Mouse (Mus musculus): ENCODE results near the gene Clcnkb. TPM values are rescaled to one million over a fixed set of nuclear protein-coding genes. Genes with fewer than 3 reads are reported as not detected.

The Clcnkb gene
- polyA plus RNA-seq, 1 experiment from 2014 or later: not detected

- Histone ChIP-seq H3K4me2 (replicated peaks; ENCODE audit: low read depth) (no peak overlapping the region), H3K9ac (ENCODE audit: low read length) (no peak overlapping the region), H3K4me1 (replicated peaks; ENCODE audit: control insufficient read depth, insufficient read depth) (no peaks in the 10 kb centered on the region), H3K27me3 (ENCODE audit: control insufficient read depth, insufficient read depth, low read length) (no peaks in the 10 kb centered on the region), H3K4me3 (ENCODE audit: low read depth, low read length) (no peak overlapping the region), H3K27ac (replicated peaks) (no peak overlapping the region), H3K36me3 (ENCODE audit: control insufficient read depth, insufficient read depth, low read length) (no peaks in the 10 kb centered on the region), H3K9me3 (ENCODE audit: control insufficient read depth, low read length) (no peaks in the 10 kb centered on the region)
- WGBS: 52% methylated on average over 7 of the region's 7 CpGs
- ATAC-seq (ENCODE audit: low FRiP score, low TSS enrichment) (no peak), DNase-seq (ENCODE audit: low spot score) (no peak)
- TF ChIP-seq EP300 (optimal IDR thresholded peaks at IDR 0.05): no peak
- no peak for TF ChIP-seq CTCF (IDR thresholded peaks at IDR 0.05; ENCODE audit: low read depth)
These were observed 49.9 kb downstream of the Clcnkb start for GRCm38 (mm10) chr4:141365876-141366275.

GRCm38 (mm10) chr4:141365126-141365525, 50.7 kb downstream of the Clcnkb start:
- no peak overlapping the region for H3K9ac ChIP-seq (ENCODE audit: low read length)
- no peaks in the 10 kb centered on the region for H3K4me1 ChIP-seq (replicated peaks; ENCODE audit: control insufficient read depth, insufficient read depth)
- DNase-seq (ENCODE audit: low spot score) (no peak), ATAC-seq (ENCODE audit: low FRiP score, low TSS enrichment) (no peak)
- H3K27ac ChIP-seq (replicated peaks): no peak overlapping the region
- H3K36me3 ChIP-seq (ENCODE audit: control insufficient read depth, insufficient read depth, low read length): no peaks in the 10 kb centered on the region
- TF ChIP-seq CTCF (IDR thresholded peaks at IDR 0.05; ENCODE audit: low read depth) (no peak), EP300 (optimal IDR thresholded peaks at IDR 0.05) (no peak)
- no peak overlapping the region for H3K4me3 ChIP-seq (ENCODE audit: low read depth, low read length)
- no peaks in the 10 kb centered on the region for H3K27me3 ChIP-seq (ENCODE audit: control insufficient read depth, insufficient read depth, low read length)
- no peaks in the 10 kb centered on the region for H3K9me3 ChIP-seq (ENCODE audit: control insufficient read depth, low read length)
- no peak overlapping the region for H3K4me2 ChIP-seq (replicated peaks; ENCODE audit: low read depth)
- WGBS: 60% methylated on average over 8 of the region's 8 CpGs

GRCm38 (mm10) chr4:141362937-141363548, 52.8 kb downstream of the Clcnkb start:
- Histone ChIP-seq H3K36me3 (ENCODE audit: control insufficient read depth, insufficient read depth, low read length) (no peaks in the 10 kb centered on the region), H3K27me3 (ENCODE audit: control insufficient read depth, insufficient read depth, low read length) (no peaks in the 10 kb centered on the region), H3K4me3 (ENCODE audit: low read depth, low read length) (no peak overlapping the region), H3K4me2 (replicated peaks; ENCODE audit: low read depth) (no peak overlapping the region), H3K4me1 (replicated peaks; ENCODE audit: control insufficient read depth, insufficient read depth) (peaks cover 2% of the 10 kb centered on the region; the same call in 1 of the 2 replicates), H3K27ac (replicated peaks) (no peak overlapping the region), H3K9ac (ENCODE audit: low read length) (no peak overlapping the region), H3K9me3 (ENCODE audit: control insufficient read depth, low read length) (no peaks in the 10 kb centered on the region)
- no peak for TF ChIP-seq EP300 (optimal IDR thresholded peaks at IDR 0.05)
- peak; percentile 96 for TF ChIP-seq CTCF (IDR thresholded peaks at IDR 0.05; ENCODE audit: low read depth)
- DNase-seq (ENCODE audit: low spot score): peak; percentile 88
- WGBS: 25% methylated on average over 11 of the region's 11 CpGs
- peak; percentile 49 for ATAC-seq (ENCODE audit: low FRiP score, low TSS enrichment)

GRCm38 (mm10) chr4:141360846-141361245, 55.0 kb downstream of the Clcnkb start:
- TF ChIP-seq EP300 (optimal IDR thresholded peaks at IDR 0.05) (no peak), CTCF (IDR thresholded peaks at IDR 0.05; ENCODE audit: low read depth) (peak; percentile 73)
- Histone ChIP-seq H3K4me1 (replicated peaks; ENCODE audit: control insufficient read depth, insufficient read depth) (peaks cover 2% of the 10 kb centered on the region; the same call in 1 of the 2 replicates), H3K36me3 (ENCODE audit: control insufficient read depth, insufficient read depth, low read length) (no peaks in the 10 kb centered on the region), H3K4me2 (replicated peaks; ENCODE audit: low read depth) (no peak overlapping the region), H3K4me3 (ENCODE audit: low read depth, low read length) (no peak overlapping the region), H3K9me3 (ENCODE audit: control insufficient read depth, low read length) (no peaks in the 10 kb centered on the region), H3K9ac (ENCODE audit: low read length) (no peak overlapping the region), H3K27me3 (ENCODE audit: control insufficient read depth, insufficient read depth, low read length) (no peaks in the 10 kb centered on the region), H3K27ac (replicated peaks) (no peak overlapping the region)
- peak; percentile 59 for DNase-seq (ENCODE audit: low spot score)
- ATAC-seq (ENCODE audit: low FRiP score, low TSS enrichment): no peak
- 40% methylated on average over 7 of the region's 7 CpGs for WGBS

- Histone ChIP-seq H3K36me3 (ENCODE audit: control insufficient read depth, insufficient read depth, low read length) (no peaks in the 10 kb centered on the region), H3K4me3 (ENCODE audit: low read depth, low read length) (no peak overlapping the region), H3K9me3 (ENCODE audit: control insufficient read depth, low read length) (no peaks in the 10 kb centered on the region), H3K4me2 (replicated peaks; ENCODE audit: low read depth) (no peak overlapping the region), H3K27me3 (ENCODE audit: control insufficient read depth, insufficient read depth, low read length) (no peaks in the 10 kb centered on the region), H3K9ac (ENCODE audit: low read length) (no peak overlapping the region), H3K27ac (replicated peaks) (no peak overlapping the region), H3K4me1 (replicated peaks; ENCODE audit: control insufficient read depth, insufficient read depth) (peaks cover 2% of the 10 kb centered on the region; the same call in 1 of the 2 replicates)
- no peak for DNase-seq (ENCODE audit: low spot score)
- WGBS: 74% methylated on average over 6 of the region's 6 CpGs
- TF ChIP-seq CTCF (IDR thresholded peaks at IDR 0.05; ENCODE audit: low read depth) (no peak), EP300 (optimal IDR thresholded peaks at IDR 0.05) (no peak)
- ATAC-seq (ENCODE audit: low FRiP score, low TSS enrichment): no peak
These were observed 56.6 kb downstream of the Clcnkb start for GRCm38 (mm10) chr4:141359222-141359621.

- H3K27me3 ChIP-seq (ENCODE audit: control insufficient read depth, insufficient read depth, low read length): no peaks in the 10 kb centered on the region
- no peaks in the 10 kb centered on the region for H3K36me3 ChIP-seq (ENCODE audit: control insufficient read depth, insufficient read depth, low read length)
- DNase-seq (ENCODE audit: low spot score): no peak
- no peak overlapping the region for H3K4me2 ChIP-seq (replicated peaks; ENCODE audit: low read depth)
- ATAC-seq (ENCODE audit: low FRiP score, low TSS enrichment): no peak
- H3K27ac ChIP-seq (replicated peaks): no peak overlapping the region
- H3K9me3 ChIP-seq (ENCODE audit: control insufficient read depth, low read length): no peaks in the 10 kb centered on the region
- no peak for TF ChIP-seq EP300 (optimal IDR thresholded peaks at IDR 0.05)
- no peak overlapping the region for H3K9ac ChIP-seq (ENCODE audit: low read length)
- no peak overlapping the region for H3K4me3 ChIP-seq (ENCODE audit: low read depth, low read length)
- peaks cover 2% of the 10 kb centered on the region; the same call in 1 of the 2 replicates for H3K4me1 ChIP-seq (replicated peaks; ENCODE audit: control insufficient read depth, insufficient read depth)
These were observed 58.0 kb downstream of the Clcnkb start for GRCm38 (mm10) chr4:141357811-141358210.

Other genes with a start within 250 kb of the Clcnkb start
- 1.8 and 2.3 TPM in 2 replicates for gene Rsg1, start 202.1 kb downstream of the Clcnkb start, polyA plus RNA-seq (2015; fragmentation: Nextera tagmentation; extraction: Ambion mirVana)
- 6.6 and 9.2 TPM in 2 replicates for gene Arhgef19, start 176.5 kb downstream of the Clcnkb start, polyA plus RNA-seq (2015; fragmentation: Nextera tagmentation; extraction: Ambion mirVana)
- 3.9 and 4.9 TPM in 2 replicates for gene Epha2, start 114.8 kb downstream of the Clcnkb start, polyA plus RNA-seq (2015; fragmentation: Nextera tagmentation; extraction: Ambion mirVana)
- gene Fam131c, start 47.8 kb downstream of the Clcnkb start, polyA plus RNA-seq (2015; fragmentation: Nextera tagmentation; extraction: Ambion mirVana): 3.4 and 3.6 TPM in 2 replicates
- gene Clcnka, start 17.3 kb downstream of the Clcnkb start, polyA plus RNA-seq (2015; fragmentation: Nextera tagmentation; extraction: Ambion mirVana): 0.08 TPM in 1 of 2 replicates, not detected in the other
- 2.3 and 3.5 TPM in 2 replicates for gene Hspb7, start 4.8 kb upstream of the Clcnkb start, polyA plus RNA-seq (2015; fragmentation: Nextera tagmentation; extraction: Ambion mirVana)
- gene Srarp, start 20.1 kb upstream of the Clcnkb start, polyA plus RNA-seq (2015; fragmentation: Nextera tagmentation; extraction: Ambion mirVana): not detected in 2 replicates
- gene Zbtb17, start 28.6 kb upstream of the Clcnkb start, polyA plus RNA-seq (2015; fragmentation: Nextera tagmentation; extraction: Ambion mirVana): 13.3 and 16.8 TPM in 2 replicates
- 2.9 and 3.2 TPM in 2 replicates for gene Spen, start 122.6 kb upstream of the Clcnkb start, polyA plus RNA-seq (2015; fragmentation: Nextera tagmentation; extraction: Ambion mirVana)
- gene Fblim1, start 190.1 kb upstream of the Clcnkb start, polyA plus RNA-seq (2015; fragmentation: Nextera tagmentation; extraction: Ambion mirVana): 45.1 and 49.2 TPM in 2 replicates
- 2.2 and 2.3 TPM in 2 replicates for gene Tmem82, start 202.6 kb upstream of the Clcnkb start, polyA plus RNA-seq (2015; fragmentation: Nextera tagmentation; extraction: Ambion mirVana)
- gene Slc25a34, start 207.8 kb upstream of the Clcnkb start, polyA plus RNA-seq (2015; fragmentation: Nextera tagmentation; extraction: Ambion mirVana): 1.6 and 1.8 TPM in 2 replicates
- gene Plekhm2, start 248.9 kb upstream of the Clcnkb start, polyA plus RNA-seq (2015; fragmentation: Nextera tagmentation; extraction: Ambion mirVana): 3.5 and 4.3 TPM in 2 replicates

All from stomach, postnatal 0 days (tissue).